Mouse (Mus musculus) urinary bladder, postnatal 36 days (tissue): ENCODE measurements around the gene Afg1l.
A peak's percentile ranks its signal among the peaks of the same experiment; 100 is the strongest.

ENCODE experiments used
- DNase-seq, 2 experiments: peaks; one replicate each; pipeline ENCODE4 v3.0.0; 2022; ENCODE audit warnings: low spot score in 2 of 2, mixed read lengths in 1 of 2

Gene Afg1l

GRCm38 (mm10) chr10:42383708-42384107, 94.7 kb downstream of the Afg1l start:
- no peak for DNase-seq

GRCm38 (mm10) chr10:42364216-42364615, 114.1 kb downstream of the Afg1l start:
- no peak for DNase-seq

- DNase-seq: no peak
These were observed 122.4 kb downstream of the Afg1l start for GRCm38 (mm10) chr10:42355980-42356379.

GRCm38 (mm10) chr10:42347986-42348385, 130.4 kb downstream of the Afg1l start:
- DNase-seq: peak; percentile 12 to 15

- DNase-seq: no peak
These were observed 131.2 kb downstream of the Afg1l start for GRCm38 (mm10) chr10:42347127-42347526.

- DNase-seq: peak in 1 of 2 experiments; percentile 20
These were observed 132.0 kb downstream of the Afg1l start for GRCm38 (mm10) chr10:42346179-42346877.

GRCm38 (mm10) chr10:42342714-42343113, 135.7 kb downstream of the Afg1l start:
- DNase-seq: no peak

GRCm38 (mm10) chr10:42341815-42342457, 136.4 kb downstream of the Afg1l start:
- DNase-seq: no peak

- DNase-seq: no peak
These were observed 138.0 kb downstream of the Afg1l start for GRCm38 (mm10) chr10:42340426-42340793.

GRCm38 (mm10) chr10:42339773-42340425, 138.5 kb downstream of the Afg1l start:
- DNase-seq: no peak

- no peak for DNase-seq
These were observed 139.9 kb downstream of the Afg1l start for GRCm38 (mm10) chr10:42338456-42338855.

- no peak for DNase-seq
These were observed 150.8 kb downstream of the Afg1l start for GRCm38 (mm10) chr10:42327576-42327975.

- no peak for DNase-seq
These were observed 153.1 kb downstream of the Afg1l start for GRCm38 (mm10) chr10:42325305-42325704.

- DNase-seq: no peak
These were observed 154.4 kb downstream of the Afg1l start for GRCm38 (mm10) chr10:42323978-42324377.

- DNase-seq: no peak
These were observed 165.1 kb downstream of the Afg1l start for GRCm38 (mm10) chr10:42313222-42313786.

- DNase-seq: no peak
These were observed 165.8 kb downstream of the Afg1l start for GRCm38 (mm10) chr10:42312557-42312956.

- no peak for DNase-seq
These were observed 169.7 kb downstream of the Afg1l start for GRCm38 (mm10) chr10:42308687-42308987.

GRCm38 (mm10) chr10:42307980-42308686, 170.2 kb downstream of the Afg1l start:
- DNase-seq: peak; percentile 33 to 56

GRCm38 (mm10) chr10:42306422-42306821, 171.9 kb downstream of the Afg1l start:
- no peak for DNase-seq

- DNase-seq: no peak
These were observed 177.6 kb downstream of the Afg1l start for GRCm38 (mm10) chr10:42300805-42301204.

GRCm38 (mm10) chr10:42299967-42300366, 178.4 kb downstream of the Afg1l start:
- no peak for DNase-seq

- no peak for DNase-seq
These were observed 178.9 kb downstream of the Afg1l start for GRCm38 (mm10) chr10:42299426-42299825.
